Mouse (Mus musculus) liver, adult 2 months (tissue): ENCODE data around the gene Klhl26. TPM values are rescaled to one million over a fixed set of nuclear protein-coding genes. Genes with fewer than 3 reads are reported as not detected.

ENCODE experiments used
- DNase-seq: peaks from one replicate; pipeline ENCODE4 v3.0.0-alpha.2; 2011; ENCODE audit warnings: low read depth, low spot score; ENCODE audit errors: extremely low read depth
- H3K27ac ChIP-seq: fragments of 200-500 bp; replicated peaks from 2 replicates; pipeline ENCODE4 v1.5.1; 2012; ENCODE audit warnings: low read depth, mild to moderate bottlenecking, control low read depth, inconsistent platforms, low read length; ENCODE audit not compliant: insufficient read depth
- H3K27me3 ChIP-seq: fragments of 200-500 bp; 2 replicates; pipeline ENCODE4 v1.6.1; 2012; ENCODE audit warnings: mild to moderate bottlenecking, moderate library complexity, low read length, inconsistent platforms; ENCODE audit not compliant: control insufficient read depth, insufficient read depth
- H3K36me3 ChIP-seq: fragments of 200-500 bp; 2 replicates; pipeline ENCODE4 v1.6.1; 2012; ENCODE audit warnings: low read length, inconsistent platforms; ENCODE audit not compliant: control insufficient read depth, insufficient read depth
- H3K4me1 ChIP-seq: fragments of 200-500 bp; 2 replicates; pipeline ENCODE4 v1.6.1; 2011; ENCODE audit warnings: low read length; ENCODE audit not compliant: control insufficient read depth, insufficient read depth
- H3K4me3 ChIP-seq: fragments of 200-500 bp; 2 replicates; pipeline ENCODE4 v1.5.1; 2011; ENCODE audit warnings: low read depth, mild to moderate bottlenecking, control low read depth, low read length, moderate library complexity; ENCODE audit not compliant: insufficient read depth
- H3K79me2 ChIP-seq: fragments of 200-500 bp; 2 replicates; pipeline ENCODE4 v1.6.1; 2012; ENCODE audit warnings: inconsistent platforms, mild to moderate bottlenecking, low read length, moderate library complexity; ENCODE audit not compliant: control insufficient read depth, insufficient read depth
- H3K9ac ChIP-seq: fragments of 200-500 bp; 2 replicates; pipeline ENCODE4 v1.6.1; 2012; ENCODE audit warnings: low read depth, mild to moderate bottlenecking, control low read depth, inconsistent platforms, low read length
- CTCF ChIP-seq: fragments of 200-500 bp; IDR thresholded peaks from 2 replicates; pipeline ENCODE4 v1.5.1; 2011; ENCODE audit warnings: low read depth, low read length, control low read depth
- POLR2A ChIP-seq: fragments of 200-500 bp; IDR thresholded peaks from 2 replicates; pipeline ENCODE4 v1.6.1; 2011; ENCODE audit warnings: low read length, control low read depth; ENCODE audit not compliant: insufficient read depth; ENCODE audit errors: extremely low read depth
- WGBS: fragments of 180-500 bp; shearing (Covaris S2); methylation state at CpG from one replicate; pipeline ENCODE4 v1.1.7; 2018; 5-methylcytosine and 5-hydroxymethylcytosine counted together
- polyA plus RNA-seq: library from polyadenylated mRNA; depleted of rRNA; stranded (reverse); fragments of >200 nt; gene quantifications from 2 replicates; pipeline ENCODE4 v1.2.3, GENCODE M21; 2012
- total RNA-seq: library from RNA; depleted of rRNA; stranded (reverse); fragments of >200 nt; gene quantifications from 2 replicates; pipeline ENCODE4 v1.2.3, GENCODE M21; 2014

Gene Klhl26
- total and polyA plus RNA-seq, 2 experiments: 4.5 to 13.7 TPM

- peaks cover 10% of the 10 kb centered on the region; the same call in 1 of the 2 replicates for H3K36me3 ChIP-seq
- H3K4me3 ChIP-seq: no peak overlapping the region
- DNase-seq: peak; percentile 62
- H3K4me1 ChIP-seq: peaks cover 23% of the 10 kb centered on the region
- TF ChIP-seq CTCF (no peak), POLR2A (no peak)
- H3K27ac ChIP-seq: no peak overlapping the region
- peaks cover 6% of the 10 kb centered on the region; the same call in 1 of the 2 replicates for H3K79me2 ChIP-seq
- H3K9ac ChIP-seq: no peak overlapping the region
- 26% methylated on average over 16 of the region's 16 CpGs for WGBS
- no peaks in the 10 kb centered on the region for H3K27me3 ChIP-seq
Measured at GRCm38 (mm10) chr8:70504291-70504716, 27.5 kb upstream of the Klhl26 start.

GRCm38 (mm10) chr8:70503062-70503750, 26.4 kb upstream of the Klhl26 start:
- Histone ChIP-seq H3K27ac (no peak overlapping the region), H3K4me3 (no peak overlapping the region), H3K4me1 (peaks cover 14% of the 10 kb centered on the region), H3K79me2 (no peaks in the 10 kb centered on the region), H3K9ac (no peak overlapping the region), H3K27me3 (no peaks in the 10 kb centered on the region), H3K36me3 (peaks cover 6% of the 10 kb centered on the region; the same call in 1 of the 2 replicates)
- peak; percentile 82 for TF ChIP-seq CTCF
- no peak for TF ChIP-seq POLR2A
- WGBS: 20% methylated on average over 46 of the region's 46 CpGs
- no peak for DNase-seq

DNA sequence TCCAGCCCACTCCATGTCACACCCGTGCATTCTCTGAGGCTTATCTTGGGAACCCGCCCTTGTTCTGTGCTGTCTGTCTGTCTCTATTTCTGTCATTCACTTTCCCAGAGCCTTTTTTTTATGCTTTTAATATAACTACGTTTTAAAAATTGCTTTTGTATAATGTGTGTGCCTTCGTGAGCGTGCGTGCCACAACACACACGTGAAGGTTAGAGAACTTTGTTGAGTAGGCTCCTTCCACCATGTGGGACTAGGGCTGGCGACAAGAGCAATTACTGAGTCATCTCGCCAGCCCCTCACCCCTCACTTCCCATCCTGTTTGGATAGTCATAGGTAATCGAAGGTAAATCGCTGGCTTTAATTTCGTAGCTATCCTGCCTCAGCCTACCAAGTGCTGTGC, 25.8 kb upstream of the Klhl26 start:
- no peak overlapping the region for H3K27ac ChIP-seq
- peaks cover 14% of the 10 kb centered on the region for H3K4me1 ChIP-seq
- H3K79me2 ChIP-seq: no peaks in the 10 kb centered on the region
- 53% methylated on average over 12 of the region's 12 CpGs for WGBS
- H3K27me3 ChIP-seq: no peaks in the 10 kb centered on the region
- H3K9ac ChIP-seq: no peak overlapping the region
- DNase-seq: no peak
- H3K4me3 ChIP-seq: no peak overlapping the region
- H3K36me3 ChIP-seq: peaks cover 1% of the 10 kb centered on the region; the same call in 1 of the 2 replicates
- no peak for TF ChIP-seq POLR2A

DNA sequence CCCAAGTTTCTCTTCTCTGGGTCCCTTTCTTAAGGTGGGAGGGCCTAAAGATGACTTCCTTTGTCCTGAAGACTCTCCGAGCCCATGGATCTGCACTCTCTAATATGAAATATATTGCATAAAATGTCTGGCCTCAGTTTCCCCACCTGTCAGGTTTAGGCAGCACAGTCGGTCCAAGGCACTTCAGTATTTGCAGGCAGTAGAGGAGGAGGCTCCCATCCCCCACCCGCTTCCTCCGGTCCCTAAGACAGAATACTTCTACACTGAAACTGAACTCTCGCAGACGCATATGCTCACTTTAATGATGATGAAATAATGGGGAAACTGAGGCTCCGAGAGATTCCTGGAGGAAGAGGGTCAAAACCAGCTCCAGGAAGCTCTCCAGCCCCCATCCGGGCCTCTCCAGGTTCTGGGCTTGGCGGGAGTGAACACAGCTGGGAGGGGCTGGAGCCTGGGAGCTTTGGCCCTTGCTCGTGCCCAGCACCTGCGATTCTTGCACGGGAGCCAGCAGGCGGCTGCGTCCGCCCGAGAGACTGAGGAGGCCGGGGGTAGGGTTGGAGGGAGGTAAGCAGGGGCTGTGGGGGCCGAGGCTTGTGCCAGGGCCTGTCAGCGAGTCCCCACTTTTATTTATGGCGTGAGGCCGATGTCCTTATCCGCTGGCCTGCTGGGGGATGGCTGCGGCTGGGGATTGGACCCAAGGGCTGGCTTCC, 25.2 kb upstream of the Klhl26 start:
- Histone ChIP-seq H3K27ac (no peak overlapping the region), H3K36me3 (no peaks in the 10 kb centered on the region), H3K9ac (no peak overlapping the region), H3K79me2 (no peaks in the 10 kb centered on the region), H3K27me3 (no peaks in the 10 kb centered on the region), H3K4me3 (no peak overlapping the region), H3K4me1 (peaks cover 14% of the 10 kb centered on the region)
- TF ChIP-seq POLR2A (no peak), CTCF (no peak)
- WGBS: 35% methylated on average over 23 of the region's 23 CpGs
- no peak for DNase-seq

DNA sequence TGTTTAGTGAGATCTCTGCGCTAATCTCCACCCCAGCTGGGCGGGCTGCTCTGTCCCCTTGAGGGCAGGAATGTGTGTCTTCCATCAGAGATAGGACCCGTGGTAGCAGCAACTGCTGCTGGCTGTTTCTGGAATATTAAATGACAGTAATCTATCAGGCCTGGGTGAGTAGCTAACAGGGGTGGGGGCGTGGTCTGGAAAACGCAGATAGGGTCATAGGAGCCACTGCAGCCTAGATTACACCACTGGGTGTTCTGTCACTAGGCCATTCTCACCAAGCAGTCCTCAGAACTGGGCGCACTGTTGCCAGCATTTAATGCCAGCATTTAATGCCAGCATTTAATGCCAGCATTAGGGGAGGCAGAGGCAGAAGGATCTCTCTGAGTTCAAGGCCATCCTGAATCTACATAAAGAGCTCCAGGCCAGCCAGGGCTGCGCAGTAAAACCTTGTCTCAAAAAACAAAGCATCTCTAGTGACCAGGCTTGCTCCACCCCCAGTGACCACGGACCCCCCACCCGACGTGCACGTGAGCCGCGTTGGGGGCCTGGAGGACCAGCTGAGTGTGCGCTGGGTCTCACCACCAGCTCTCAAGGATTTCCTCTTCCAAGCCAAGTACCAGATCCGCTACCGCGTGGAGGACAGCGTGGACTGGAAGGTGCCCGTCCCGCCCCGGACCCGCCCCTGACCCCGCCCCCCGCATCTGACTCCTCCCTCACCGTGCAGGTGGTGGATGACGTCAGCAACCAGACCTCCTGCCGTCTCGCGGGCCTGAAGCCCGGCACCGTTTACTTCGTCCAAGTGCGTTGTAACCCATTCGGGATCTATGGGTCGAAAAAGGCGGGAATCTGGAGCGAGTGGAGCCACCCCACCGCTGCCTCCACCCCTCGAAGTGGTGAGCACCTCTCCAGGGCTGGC, 23.9 kb upstream of the Klhl26 start:
- H3K9ac ChIP-seq: no peak overlapping the region
- H3K27ac ChIP-seq: no peak overlapping the region
- H3K4me3 ChIP-seq: no peak overlapping the region; the same call in 1 of the 2 replicates
- 13% methylated on average over 39 of the region's 39 CpGs for WGBS
- peaks cover 4% of the 10 kb centered on the region; the same call in 1 of the 2 replicates for H3K27me3 ChIP-seq
- H3K4me1 ChIP-seq: peaks cover 9% of the 10 kb centered on the region
- TF ChIP-seq POLR2A (no peak), CTCF (no peak)
- DNase-seq: peak; percentile 30
- no peaks in the 10 kb centered on the region for H3K79me2 ChIP-seq
- no peaks in the 10 kb centered on the region for H3K36me3 ChIP-seq

DNA sequence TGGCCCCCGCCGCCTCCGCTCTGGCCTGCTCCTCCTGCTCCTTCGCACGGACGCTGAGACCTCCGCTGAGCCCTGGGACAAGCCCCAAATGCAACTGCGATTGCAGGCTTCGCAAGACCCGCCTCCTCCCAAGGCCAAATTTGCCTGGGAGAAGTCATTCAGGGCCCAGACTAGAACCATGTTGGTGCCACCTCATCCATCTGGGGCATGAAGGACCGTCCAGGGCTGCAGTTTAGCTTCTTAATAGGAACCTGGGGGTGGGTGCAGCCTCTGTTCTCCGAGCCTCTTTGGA, 18.9 kb upstream of the Klhl26 start:
- no peak overlapping the region for H3K27ac ChIP-seq
- H3K9ac ChIP-seq: no peak overlapping the region
- peaks cover 2% of the 10 kb centered on the region; the same call in 1 of the 2 replicates for H3K4me1 ChIP-seq
- H3K4me3 ChIP-seq: no peak overlapping the region
- H3K79me2 ChIP-seq: no peaks in the 10 kb centered on the region
- peaks cover 24% of the 10 kb centered on the region for H3K27me3 ChIP-seq
- no peak for TF ChIP-seq POLR2A
- TF ChIP-seq CTCF: no peak
- WGBS: 32% methylated on average over 10 of the region's 12 CpGs
- no peaks in the 10 kb centered on the region for H3K36me3 ChIP-seq
- no peak for DNase-seq
